Mouse (Mus musculus) adipocyte (in vitro differentiated cells): ENCODE measurements around the gene Abcc9.

Experiments
- DNase-seq: peaks from one replicate; pipeline ENCODE4 v3.0.0-alpha.2; 2016; ENCODE audit warnings: low spot score

The Abcc9 gene

DNA sequence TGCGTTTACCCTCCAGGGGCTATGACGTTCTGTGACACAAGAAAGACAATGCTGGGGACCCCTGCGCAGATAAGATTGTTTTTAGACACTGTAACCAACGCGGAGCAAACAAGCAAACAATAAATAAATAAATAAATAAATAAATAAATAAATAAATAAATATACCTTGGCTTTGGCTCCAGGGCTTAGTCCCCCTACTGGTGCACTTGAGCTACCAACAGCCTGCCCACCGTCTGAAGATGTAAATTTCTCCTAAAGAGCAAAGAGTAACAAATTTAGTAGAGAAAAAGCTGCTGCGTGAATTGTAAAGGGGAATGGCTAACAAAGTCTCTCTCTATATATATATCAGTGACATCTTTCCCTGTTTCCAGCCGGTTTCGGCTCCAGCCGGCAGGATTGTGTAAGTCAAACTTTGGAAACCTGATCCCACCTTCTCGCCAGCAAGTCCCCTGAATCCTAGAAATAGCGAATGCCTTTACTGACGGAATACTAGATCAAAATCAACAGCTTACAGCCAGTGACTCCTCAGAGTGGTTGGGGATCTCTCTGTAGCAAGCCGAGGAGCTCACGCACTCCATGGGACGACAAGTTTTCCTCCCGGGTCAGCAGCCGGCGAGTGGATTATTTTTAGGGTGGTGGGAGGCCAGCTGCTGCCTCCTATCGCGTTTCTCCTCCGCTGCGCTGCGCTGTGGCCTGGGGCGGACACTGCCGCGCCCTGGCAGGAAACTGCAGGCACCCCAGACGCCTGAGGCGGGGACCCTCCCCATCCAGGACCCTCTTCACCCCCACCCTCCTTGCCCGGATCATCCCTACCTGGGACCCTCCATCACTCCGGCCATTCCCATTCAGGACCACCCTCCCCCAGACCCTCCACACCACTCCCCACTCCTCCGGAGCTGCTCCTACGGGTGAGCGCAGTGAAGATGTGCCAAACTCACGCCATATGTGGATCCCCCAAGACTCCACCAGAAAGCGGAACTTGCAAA is at the start of gene Abcc9:
Gene Abcc9 (minus strand): TSS at position 664 of the 986 bp plus-strand sequence.
- DNase-seq, result no peak

DNA sequence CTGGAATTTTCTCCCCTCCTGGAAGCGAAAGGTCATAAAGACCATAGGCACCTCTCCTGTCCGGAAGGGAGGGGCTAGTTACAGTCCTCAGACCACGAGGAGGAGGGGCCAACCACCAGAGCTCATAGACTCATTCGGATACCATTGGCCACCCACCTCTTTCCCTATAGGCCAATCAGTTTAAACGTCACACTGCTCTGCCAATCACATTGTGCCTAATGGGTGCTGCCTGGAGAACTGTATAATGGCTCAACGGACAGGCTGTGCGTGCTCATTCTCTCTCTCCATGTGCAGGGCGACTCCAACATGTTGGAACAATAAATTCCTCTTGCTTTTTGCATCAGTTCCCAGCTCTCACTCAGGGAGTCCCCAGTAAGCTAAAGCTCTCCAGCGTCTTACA is 49.2 kb upstream of the Abcc9 start:
- no peak for DNase-seq

DNA sequence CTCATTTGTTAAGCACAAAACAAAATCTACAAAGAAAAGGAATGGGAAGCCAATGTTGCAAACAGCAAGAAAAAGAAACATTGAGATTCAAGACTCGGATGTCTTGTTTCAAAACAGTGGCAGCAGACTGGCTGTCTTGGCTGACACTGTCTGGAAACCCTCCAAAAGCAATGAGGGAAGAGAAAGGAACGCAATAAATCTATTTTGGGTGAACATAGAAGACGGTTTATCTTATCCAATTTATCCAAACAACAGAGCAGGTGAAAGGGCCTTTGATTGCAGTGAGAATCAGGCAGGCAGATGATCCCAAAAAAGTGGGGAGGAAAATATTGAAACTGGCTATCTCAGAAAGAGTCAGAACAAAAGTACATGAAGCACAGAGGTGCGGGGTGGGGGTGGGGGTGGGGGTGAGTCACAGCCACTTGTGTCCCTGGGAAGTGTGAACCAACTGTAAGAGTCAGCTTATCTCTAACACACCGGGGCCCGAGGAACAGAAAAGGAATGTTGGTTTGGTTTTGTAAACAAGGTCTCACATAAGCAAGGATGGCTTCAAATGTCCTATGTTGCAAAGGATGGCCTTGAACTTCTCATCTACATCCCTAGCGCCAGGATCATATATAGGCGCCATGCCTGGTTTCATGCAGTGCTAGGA is 46.1 kb upstream of the Abcc9 start:
- DNase-seq, result peak; percentile 89

GRCm38 (mm10) chr6:142747165-142747564 is 45.0 kb upstream of the Abcc9 start:
- no peak for DNase-seq

DNA sequence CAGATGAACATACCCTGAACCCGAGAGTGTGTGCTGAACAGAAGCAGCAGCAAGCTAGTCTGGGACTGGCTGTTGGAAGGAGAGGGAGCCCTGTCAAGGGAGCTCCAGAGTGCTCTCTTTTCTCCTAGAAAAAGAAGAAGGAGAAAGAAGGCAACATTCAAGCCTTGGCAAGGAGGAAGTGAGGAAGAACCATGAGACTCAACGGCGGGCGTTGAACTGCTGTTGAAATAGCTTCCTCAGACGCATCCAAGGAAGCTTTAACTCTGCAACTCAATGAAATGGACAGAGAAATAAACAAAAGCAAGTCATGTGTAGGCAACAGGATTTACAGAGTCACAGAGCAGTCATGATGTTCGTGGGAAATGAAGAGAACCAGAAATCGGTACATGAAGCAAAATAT is 44.6 kb upstream of the Abcc9 start:
- no peak for DNase-seq

DNA sequence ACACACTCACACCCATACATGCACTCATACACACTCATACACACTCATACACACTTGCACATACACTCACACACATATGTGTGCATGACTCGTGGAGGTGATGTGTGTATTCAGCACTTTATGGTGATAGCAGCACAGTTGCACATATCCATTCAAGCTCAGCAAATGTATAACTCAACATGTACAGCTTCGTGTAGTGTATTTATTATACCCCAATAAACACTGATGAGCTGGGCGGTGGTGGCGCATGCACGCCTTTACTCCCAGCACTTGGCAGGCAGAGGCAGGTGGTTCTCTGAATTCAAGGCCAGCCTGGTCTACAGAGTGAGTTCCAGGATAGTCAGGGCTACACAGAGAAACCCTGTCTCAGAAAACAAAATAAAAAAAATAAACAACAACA is 43.4 kb upstream of the Abcc9 start:
- DNase-seq, result no peak

- DNase-seq, result no peak
Observed at GRCm38 (mm10) chr6:142743193-142743592, 41.1 kb upstream of the Abcc9 start.

GRCm38 (mm10) chr6:142741763-142742162 is 39.6 kb upstream of the Abcc9 start:
- DNase-seq, result no peak

DNA sequence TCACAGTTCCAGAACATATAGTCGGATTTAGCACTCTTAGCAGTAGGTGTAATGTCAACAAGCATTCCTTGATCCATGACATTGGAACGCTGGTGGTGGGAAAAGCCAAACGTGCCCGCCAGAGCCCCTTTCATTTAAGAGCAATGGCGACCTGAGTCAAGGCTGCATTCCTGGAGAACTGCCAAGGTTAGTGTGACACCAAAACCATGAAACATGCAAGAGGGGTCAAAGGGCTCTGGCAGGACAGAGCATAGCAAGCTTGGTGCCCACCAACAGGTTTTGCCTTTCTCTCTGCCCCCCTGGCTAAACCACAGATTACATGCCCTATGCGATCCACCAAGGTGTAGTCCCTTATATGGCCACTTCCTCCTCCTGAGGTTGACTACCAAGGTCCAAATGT is 36.5 kb upstream of the Abcc9 start:
- DNase-seq, result no peak

- DNase-seq, result peak; percentile 22
Observed at GRCm38 (mm10) chr6:142738225-142738624, 36.1 kb upstream of the Abcc9 start.

DNA sequence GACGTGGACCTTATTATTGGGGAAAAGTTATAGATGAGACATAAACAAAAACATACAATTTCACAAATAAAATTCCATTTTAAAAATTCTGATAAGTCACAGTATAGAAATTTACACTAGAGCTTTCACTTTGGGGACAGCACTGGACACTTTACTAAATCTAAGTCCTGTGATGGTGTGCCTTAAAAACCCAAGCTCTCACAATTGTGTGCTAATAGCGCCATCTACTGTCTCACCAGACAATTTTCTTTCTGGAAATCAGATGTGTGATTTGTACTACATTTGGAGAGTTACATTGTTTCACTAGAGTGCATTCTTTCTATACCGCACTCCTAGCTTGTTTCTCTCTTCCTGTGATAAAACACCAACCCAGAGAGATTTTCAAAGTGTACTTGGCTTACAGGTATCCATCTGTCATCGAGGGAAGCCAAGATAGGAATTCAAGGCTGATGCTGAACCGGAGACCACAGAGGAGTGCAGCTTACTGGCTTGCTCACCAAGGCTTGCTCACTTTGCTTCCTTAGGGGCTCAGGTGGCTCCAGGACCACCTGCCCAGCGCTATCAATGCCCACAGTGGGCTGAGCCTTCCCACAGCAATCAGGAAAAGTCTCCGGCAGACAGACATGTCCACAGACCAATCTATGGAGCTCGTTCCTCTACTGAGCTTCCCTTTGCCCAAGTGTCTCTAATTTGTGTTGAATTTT is 33.3 kb upstream of the Abcc9 start:
- DNase-seq, result peak; percentile 77

DNA sequence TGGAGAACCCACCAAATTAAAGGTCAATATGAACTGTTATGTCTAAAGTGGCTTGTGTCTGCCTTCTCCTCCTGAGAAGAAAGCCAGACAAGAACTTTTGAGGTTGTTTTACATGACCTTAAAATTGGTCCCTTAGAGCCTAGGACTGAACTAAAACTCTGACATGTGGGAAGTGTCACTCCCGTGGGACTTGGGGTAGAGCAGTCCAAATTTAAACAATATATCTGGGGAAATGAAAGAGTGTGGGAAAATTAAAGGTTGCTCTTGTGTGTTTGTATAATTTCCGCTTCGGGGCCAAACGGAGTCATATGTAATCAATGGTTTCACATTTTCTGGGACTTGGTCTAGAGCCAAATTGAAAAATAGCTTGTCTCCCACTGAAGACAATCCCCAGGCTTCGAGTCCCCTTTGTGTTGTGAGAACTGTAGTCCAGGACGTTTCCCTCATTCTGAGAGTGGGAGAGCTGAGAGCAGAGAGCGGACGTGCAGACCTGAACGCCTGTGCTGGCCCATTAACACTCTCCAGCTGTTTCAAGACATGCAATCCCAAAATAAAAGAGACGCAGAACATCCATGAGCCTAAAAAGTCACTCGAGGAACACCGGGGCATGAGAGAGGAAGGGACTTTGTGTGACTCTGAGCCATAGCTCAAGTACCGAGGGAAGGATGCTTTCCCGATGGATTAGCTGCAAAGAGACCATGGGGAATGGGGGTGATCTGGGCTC is 30.6 kb upstream of the Abcc9 start:
- DNase-seq, result no peak

DNA sequence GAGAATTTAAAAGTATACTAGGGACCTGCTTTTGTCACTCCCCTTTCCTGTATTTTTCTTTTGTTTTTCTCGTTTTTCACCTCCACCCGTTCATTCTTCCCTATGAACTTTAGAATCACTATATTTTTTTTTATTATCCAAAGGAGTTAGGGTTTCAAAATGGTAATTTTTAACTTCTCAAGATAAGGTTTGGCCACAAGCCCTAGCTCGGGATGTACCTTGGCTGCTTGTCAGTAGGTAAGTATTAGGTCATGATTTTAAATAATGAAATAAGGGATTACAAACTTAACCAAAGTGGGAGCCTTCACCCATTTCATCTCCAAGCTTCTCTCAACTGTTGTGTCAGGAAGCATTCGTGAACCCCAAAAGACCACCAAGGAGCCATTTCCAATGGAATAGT is 23.9 kb upstream of the Abcc9 start:
- no peak for DNase-seq

- no peak for DNase-seq
Observed at GRCm38 (mm10) chr6:142721731-142722130, 19.6 kb upstream of the Abcc9 start.

GRCm38 (mm10) chr6:142720641-142721040 is 18.5 kb upstream of the Abcc9 start:
- DNase-seq, result no peak

GRCm38 (mm10) chr6:142718167-142718566 is 16.1 kb upstream of the Abcc9 start:
- DNase-seq, result no peak

DNA sequence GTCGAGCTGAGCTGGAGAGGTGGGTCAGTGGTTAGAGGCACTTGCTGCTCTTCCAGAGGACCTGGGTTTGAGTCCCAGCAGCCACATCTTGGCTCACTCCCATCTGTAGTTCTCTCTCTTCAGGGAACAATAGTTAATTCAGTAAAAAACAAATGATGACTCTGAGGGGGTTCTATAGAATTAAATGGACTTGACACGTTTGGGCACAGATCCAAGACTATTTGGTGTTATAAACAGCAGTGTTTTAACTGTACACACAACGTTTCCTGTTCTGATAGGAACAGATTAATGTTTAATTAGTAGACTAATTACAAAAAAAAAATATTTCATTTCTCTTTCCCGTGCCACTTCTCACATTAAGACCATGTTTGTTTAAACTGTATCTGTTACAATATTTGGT is 15.1 kb upstream of the Abcc9 start:
- DNase-seq, result no peak

- DNase-seq, result no peak
Observed at GRCm38 (mm10) chr6:142715026-142715425, 12.9 kb upstream of the Abcc9 start.

DNA sequence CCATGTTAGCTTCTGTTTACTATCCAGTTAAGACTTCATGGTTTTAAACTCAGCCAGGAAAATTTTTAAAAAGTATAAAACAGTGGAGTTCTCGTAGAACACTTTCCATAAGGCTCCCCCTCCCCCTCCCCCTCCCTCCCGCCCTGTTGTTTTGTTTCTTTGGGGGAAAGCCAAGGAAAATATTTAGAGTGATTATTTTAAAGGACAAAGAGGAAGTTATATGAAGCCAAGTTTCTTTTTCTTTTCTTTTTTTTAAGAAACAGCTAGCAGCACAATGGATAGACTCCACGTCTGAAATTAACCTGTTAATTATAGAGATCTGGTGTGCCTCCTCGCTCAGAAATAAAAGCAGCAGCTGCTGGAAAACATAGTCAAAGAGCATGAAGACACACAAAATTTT is 9.0 kb upstream of the Abcc9 start:
- peak; percentile 13 for DNase-seq

DNA sequence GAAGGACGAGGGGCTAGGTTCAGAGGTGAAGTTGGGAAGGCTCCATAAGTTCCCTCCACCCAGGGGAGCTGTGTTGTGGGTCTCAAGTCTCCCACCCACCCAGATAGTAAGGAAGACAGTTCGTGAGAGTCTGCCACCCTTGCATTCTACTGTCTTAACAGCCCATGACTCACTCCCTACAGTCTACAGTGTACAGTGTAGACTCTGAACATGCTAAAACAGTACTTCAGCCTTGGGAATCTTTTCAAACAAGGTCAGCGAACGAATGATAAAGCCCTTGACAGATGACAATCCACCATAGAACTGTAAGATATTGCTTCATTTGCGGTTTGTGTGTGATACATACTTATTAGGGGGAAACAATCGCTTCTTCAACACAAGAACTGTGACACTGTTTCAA is 8.6 kb upstream of the Abcc9 start:
- DNase-seq, result no peak

GRCm38 (mm10) chr6:142708369-142708768 is 6.3 kb upstream of the Abcc9 start:
- no peak for DNase-seq

DNA sequence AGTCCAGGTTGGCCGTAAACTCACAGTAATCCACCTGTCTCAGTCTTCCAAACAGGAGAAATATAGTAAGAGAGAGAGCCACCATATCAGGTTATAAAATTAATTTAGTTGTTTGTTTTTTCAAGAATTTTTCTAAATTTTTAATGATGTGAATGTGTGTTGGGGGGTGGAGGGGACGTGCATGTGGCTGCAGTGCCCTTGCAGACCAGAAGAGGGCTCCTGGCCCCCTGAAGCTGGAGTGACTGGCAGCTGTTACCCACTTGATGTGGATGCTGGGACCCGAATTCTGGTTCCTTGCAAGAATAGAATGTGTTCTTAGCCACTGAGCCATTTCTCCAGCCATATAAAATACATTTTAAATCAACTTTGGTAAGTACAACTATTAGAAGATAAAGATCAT is 4.6 kb upstream of the Abcc9 start:
- DNase-seq, result no peak
